Mouse (Mus musculus) retina, embryonic 14.5 days (tissue): ENCODE measurements around the gene Zfp941.
A peak's percentile ranks its signal among the peaks of the same experiment; 100 is the strongest.

Source experiments
- DNase-seq: peaks from one replicate; pipeline ENCODE4 v3.0.0-alpha.2; 2015; ENCODE audit warnings: low spot score

Gene Zfp941

DNA sequence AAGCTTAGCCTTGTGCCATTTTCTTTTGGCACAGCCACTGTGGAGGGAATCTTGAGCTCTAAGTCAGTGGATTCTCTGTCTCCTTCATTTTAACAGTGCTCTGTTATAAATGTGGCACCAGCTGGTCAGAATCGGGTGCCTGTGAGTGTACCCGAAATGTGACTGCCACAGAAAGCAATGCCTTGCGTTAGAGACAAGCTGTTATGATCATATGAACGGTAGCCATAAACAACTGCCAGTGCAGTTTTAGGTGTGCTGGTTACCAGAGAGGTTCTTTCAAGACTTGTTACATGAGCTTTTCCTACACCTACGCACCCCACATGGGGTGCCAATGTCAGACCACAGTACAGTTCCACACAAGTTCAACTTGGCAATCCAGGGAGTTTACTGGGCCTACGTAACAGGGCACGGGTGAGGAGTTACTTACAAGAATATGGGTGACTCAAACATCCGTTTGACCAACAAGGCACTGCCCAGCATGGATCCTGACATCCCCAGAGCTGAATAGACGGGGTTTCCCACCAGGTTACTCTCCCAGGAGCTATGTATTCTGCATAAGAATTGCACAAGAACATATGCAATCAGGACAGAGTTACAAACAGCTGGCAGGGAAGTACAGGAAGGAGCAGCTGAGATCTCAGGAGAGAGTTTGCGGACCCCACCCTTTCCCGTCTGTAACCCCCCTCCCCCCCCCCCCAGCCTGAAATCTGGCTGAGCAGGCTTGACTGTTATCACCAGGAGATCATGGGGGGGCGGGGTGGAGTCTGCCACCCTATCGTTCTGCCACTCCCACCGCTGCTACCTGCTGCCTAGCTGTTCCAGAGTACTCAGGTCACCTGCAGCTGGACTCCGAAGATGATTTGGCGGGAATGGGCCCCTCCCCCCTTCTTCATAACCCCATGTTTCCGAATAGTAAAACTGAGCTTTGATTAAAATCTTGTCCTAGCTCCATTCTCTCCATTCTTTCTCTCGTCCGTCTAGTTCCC, 19.1 kb upstream of the Zfp941 start:
- no peak for DNase-seq

DNA sequence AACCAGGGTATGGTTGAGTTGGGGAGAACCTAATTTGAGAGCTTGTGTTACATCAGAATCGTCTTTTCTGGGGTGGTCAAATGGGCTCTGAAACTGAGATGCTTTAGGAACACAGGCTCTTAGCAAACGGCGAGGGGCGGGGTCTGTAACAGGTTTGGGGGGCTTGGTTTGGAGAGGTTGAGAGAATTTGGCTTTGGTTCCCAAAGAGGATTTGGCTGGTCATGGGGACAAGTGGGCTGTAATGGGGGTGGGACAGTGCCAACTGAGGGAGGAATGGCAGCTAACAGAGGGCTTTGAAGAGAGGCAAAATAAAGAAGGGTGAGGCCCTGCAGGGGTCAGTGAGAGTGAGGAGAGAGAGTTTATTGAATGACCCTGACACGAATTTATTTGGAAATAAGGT, 17.6 kb upstream of the Zfp941 start:
- DNase-seq = no peak

DNA sequence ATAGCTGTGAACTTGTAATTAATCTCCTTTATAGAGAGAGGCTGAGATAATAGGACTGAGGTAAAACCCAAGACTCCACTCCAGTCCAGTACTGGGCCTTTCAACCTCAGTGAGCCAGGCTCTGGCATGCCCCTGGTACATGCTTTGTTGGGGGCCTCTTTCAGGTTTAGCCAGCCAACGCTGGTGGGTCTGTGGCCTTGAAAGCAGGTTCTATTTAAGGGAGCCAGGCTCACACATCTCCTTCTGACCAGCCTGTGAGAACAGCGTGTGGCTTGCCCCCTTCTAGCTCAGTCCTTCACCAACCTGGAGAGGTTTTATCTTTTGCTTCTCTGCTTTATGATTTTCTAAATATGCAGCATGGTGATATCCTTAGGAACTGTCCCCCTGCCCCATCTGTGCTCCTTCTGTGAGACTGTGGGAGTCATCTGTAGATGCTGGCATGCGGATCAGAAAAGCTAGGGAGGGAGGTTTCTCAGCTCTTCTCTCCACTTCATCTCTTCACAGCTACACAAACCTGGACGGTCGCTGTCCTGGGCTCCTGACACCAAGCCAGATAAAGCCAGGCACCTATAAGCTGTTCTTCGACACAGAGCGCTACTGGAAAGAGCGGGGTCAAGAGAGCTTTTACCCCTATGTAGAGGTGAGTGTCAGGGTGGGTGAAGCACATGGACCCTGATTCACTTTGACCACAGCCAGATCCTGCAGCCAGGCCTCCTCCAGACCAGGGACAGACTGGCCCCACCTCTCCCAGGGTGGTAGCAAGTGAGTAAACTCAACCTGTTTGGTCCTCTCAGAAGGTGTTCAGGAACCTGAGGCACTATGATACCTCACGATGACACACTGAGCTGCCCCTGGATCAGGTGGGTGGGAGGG, 14.5 kb upstream of the Zfp941 start:
- DNase-seq = no peak

DNA sequence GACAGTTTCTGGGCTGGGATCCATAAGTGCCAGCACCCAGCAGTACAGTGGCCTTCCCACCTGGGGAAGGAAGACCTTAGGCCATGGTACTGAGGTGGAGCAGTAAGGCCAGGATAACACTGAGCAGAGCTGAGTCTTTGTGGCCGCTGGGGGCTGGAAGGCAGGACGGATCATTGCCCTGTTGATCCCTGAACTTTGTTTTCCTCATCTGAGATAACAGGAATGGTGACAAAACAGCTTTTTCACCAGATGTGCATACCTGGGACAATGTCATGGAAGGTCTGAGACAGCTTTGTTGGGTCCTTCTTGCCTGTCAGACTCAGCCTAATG, 13.7 kb upstream of the Zfp941 start:
- no peak for DNase-seq

DNA sequence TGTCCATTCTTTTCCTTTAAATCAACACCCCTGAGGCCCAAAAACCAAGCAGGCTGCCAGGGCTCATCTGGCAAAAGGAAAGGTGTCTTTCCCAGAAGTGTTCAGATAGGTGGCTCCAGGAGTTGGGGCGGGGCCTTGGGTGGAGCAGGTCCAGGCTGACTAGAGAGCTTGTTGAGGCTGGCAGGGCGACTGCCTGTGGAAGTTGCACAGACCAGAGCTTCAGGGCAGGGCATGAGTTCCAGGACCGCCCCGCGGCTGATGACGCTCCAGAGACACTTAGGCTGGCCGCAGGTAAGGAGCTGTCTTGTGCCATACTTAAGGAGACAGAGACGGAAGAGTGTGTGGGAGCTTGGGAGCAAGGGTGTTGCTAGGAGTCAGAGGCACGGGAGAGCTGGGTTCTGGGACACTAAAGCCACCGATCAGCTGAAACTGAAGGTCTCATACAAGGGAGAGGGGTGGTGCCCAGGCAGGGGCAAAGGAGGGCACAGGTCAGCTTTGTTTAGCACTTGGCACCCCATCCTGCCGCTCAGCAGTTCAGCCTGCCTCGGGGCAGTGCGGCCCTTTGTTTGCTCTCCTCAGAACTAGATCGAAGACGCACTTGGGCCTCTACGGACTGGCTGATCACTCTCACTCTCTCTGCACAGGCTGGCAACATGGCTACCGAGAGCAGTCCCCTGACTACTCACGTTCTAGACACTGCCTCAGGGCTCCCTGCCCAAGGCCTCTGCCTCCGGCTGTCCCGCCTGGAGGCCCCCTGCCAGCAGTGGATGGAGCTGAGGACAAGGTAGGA, 13.2 kb upstream of the Zfp941 start, which contains the start of gene Urah:
Urah (plus strand) TSS at position 51 of the 790 bp plus-strand sequence.
- no peak for DNase-seq

DNA sequence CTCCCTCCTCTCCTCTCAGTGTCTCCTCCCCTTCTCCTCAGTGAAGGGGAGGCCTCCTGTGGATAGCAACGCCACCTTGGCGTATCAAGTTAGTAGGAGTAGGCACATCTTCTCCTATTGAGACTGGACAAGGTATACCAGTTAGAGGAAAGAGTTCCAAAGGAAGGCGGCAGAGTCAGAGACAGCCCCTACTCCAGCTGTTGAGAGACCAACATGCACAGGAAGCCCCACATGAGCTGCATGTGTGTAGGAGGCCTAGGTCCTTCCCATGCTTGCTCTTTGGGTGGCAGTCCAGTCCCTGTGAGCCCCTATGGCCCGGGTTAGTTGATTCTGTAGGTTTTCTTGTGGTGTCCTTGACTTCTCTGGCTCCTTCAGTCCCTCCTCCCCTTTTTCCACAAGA, 11.4 kb upstream of the Zfp941 start:
- DNase-seq = no peak

DNA sequence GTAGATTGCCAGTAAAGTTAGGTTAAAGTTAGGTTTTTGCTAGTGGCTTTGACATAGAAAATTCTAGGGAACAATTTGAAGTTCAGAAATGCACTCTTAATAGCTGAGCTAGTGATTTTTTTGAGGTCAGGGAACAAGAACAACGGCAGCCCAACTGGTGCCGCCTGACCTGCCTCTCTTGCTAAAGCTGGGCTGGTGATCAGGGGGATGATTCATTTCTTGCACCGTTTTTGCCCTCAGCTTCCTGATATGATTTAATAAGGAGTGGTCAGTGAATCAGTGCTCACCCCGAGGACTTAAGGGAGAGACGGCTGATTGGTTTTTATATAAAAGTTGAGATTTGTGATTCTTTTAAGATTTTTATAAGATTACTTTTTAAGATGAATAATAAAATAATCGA, 9.5 kb upstream of the Zfp941 start:
- no peak for DNase-seq

DNA sequence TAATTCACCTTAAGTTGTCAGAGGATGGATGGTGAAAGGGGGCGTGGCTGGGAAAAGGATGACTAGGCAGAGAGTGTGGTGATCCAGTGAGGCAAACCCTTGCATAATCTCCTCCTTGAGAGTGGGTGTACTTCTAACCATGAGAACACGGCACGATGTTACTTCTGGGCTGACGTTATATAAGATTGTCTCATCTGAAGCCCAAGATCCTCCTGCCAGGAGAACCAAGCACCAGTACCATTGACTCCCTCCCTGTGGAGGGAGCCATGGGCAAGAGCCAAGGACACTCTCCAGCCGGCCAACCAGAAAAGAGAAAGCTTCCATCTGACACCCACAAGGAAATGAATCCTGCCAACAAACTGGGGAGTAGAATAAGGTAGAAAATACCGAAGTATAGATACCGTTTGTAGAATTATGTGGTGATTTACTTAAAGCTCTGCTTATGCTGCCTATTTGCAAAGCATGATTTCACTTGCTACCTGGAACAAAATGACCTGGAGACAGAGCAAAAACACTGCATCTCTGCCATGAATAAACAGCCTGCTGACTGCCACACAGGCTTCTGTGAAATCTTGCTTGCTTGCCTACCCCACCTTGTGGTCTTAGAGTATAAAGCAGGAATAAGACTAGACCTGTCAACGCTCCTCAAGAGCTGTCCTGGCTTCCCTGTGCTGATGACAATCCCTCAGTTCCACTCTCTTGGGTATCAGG, 6.3 kb upstream of the Zfp941 start:
- peak; percentile 66 for DNase-seq

DNA sequence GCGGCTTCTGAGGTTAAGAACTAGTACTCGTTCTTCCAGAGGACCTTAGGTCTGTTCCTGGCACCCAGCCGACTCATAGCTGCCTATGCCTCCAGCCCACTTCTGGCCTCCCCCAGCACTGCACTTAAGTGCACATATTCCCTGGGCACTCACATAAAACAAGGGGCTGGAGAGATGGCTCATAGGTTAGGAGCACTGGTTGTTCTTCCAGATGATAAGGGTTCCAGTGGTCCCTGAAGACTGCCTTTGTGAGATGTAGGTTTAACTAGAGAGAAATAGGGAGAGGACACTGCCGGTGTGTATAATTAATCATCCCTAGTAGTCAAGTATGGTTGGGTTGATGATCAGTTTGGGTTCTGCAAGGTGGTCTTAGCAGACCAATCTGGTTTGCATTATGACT, 753 bp upstream of the Zfp941 start:
- DNase-seq = no peak

DNA sequence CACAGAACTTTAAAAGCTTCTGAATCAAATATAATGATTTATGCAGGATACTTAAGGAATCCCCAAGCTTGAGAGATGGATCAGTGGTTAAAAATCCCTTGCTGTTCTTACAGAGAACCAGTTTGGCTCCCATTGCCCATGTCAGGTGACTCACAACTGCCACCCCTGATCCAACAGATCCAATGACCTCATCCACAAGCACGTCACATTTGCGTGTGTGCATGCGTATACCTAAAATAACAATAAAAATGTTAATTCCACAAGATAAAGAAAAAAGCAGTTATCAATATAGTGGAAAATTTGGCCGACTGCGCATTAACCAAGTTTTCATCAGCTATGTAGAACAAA, 699 bp downstream of the Zfp941 start:
- no peak for DNase-seq

DNA sequence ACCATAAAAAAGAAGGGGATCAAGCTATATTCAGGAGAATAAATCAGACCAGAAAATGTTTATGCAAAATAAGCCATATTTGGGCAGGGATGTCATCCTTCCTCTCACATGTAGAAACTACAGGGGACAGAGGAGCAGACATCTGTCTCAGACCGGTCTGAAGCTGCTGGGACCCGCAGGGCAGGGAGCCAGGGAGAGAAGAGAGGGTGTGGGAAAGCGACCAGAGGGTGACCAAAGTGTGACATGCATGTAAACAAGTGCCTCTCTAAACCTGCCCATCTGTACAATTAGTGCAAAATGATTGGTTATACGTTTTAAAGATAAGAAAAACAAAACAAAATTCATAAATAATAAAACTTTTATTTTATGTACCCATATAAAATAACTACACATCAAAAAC, 1.8 kb downstream of the Zfp941 start:
- no peak for DNase-seq

DNA sequence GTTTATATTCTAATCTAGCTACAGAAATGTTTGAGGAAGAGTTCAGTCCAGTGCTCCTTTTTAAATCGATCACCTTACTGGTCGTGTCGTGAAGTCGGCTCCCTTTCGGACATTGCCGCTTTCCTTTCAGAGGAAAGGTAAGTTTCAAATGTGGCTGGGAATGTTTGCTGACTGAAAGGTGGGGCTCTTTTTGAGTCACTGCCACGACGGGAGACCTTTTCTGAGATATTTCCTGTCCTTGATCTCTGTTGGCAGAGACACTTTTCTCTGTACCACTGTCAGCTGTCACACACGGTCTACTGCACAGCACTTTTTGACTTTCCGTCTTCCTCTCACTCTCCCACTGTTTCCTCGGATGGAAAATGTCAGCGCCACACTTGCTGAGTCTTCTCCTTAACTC, 9.1 kb downstream of the Zfp941 start:
- DNase-seq = no peak

DNA sequence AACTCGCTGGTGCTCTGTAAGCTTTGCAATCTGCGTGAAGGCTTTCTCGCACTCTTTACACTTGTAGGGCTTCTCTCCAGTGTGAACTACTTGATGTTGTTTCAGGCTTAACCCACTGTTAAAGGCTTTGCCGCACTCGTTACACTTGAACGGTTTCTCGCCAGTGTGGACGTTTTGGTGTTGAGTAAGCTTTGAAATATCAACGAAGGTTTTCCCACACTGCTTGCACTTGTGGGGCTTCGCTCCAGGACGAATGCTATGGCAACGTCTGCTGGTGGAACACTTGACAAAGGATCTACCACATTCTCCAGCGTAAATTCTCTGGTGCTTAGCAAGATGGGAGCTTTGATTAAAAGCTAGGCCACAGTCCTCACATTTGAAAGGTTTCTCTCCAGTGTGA, 10.3 kb downstream of the Zfp941 start:
- DNase-seq = no peak

DNA sequence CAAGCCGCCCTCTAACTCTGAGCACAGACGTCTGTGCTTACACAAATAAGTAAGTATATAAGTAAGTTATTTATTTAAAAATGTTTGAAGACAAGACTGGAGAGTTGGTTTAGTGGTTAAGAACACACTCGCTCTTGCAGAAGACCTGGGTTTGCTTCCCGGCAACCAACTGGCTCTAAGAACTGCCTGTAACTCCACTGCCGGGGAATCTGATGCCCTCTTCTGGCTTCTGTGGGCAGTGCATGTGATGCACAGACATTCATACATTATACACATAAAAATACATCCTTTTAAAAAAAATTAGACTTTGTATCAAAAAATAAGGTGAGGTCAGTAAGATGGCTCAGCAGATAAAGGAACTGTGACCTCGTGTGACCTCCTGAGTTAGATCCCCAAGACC, 11.5 kb downstream of the Zfp941 start:
- no peak for DNase-seq

DNA sequence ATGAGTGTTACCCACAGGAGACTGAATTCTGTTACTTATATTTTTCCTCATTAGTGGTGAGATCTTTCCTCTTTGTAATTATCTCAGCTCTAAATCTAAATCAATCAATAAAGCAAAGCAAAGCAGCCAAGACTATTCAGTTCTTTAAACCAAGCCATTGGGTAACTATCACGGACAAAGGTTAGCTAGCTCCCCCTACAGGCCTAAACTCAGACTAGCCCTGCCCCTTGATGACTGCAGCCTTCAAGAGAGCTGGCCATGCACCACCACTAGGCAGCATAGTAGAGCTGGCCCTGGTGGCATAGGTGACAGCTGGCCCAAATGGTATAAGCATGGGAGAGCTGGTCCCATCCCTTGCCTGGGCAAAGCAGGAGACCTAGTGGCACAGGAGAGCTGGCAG, 16.3 kb downstream of the Zfp941 start:
- peak; percentile 53 for DNase-seq

DNA sequence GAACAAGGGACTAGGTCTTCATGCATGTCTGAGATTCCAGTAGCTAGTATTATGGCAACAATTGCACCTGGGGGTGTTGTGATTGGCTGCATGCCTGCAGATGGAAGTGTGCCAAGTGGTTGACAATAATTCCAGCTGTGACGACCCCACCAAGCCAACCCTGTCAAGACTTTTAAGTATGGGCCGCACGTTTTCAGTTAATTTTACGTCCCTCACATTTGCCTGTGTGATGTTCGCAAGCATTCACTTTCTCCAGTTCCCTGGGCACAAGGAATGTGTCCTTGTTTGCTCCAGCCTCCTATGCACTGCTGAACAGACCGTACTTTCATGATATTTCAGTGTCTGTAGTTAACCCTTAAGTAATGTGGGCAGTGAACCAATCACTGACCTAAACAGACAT, 19.3 kb downstream of the Zfp941 start:
- no peak for DNase-seq

DNA sequence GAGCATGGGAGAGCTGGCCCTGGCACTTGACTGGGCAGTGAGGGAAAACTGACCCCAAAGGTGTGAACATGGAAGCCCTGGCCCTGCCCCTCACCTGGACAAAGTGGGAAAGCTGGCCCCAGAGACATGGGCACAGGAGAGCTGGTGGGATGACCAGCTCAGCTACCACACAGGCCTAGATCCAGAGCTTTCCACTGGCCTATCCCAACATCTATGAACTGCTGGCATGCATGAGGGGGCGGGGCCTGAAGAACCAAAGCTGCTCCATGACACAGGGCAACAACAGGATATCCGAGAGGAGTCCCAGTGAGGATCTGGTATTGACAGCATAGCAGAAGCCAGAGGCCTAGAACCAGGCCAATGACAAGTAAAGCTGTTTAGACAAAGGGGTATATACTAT, 23.8 kb downstream of the Zfp941 start:
- DNase-seq = no peak

DNA sequence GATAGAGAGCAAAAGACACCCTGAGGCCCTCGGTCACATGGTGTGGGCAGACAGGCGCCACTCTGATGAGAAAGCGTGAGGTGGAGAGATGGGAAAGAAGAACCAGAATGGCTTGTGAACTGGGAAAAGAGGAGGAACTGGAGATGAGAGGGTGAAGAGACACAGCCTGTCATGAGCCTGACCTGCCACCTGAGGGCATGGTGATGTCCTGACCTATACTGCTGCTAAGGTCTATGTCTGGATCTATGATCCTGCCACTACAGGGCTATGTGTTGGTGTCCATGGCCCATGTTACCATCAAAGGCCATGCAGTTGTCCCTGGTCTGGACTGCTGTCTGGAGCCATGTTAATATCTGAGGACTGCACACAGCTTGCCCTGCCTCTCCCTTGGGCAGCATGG, 24.4 kb downstream of the Zfp941 start:
- DNase-seq = no peak

DNA sequence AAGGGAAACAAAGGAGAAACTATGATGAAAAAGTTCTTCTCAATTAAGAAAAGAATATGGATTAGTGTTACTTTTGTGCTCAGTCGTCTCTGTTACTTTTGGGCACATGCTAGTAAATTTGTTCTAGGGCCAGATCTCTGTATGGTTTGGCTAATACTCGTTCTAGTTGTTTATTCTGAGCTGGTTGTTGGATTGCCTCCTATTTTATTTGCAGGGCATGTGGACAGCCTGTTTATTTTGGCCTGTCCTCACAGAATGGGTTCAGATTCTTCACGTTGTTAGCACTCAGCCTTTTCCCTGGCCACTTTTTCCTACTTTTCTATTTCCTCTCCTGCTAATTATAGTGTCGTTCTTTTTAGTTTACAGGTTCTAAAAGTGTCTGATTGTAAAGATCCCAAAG, 28.4 kb downstream of the Zfp941 start:
- DNase-seq = no peak

DNA sequence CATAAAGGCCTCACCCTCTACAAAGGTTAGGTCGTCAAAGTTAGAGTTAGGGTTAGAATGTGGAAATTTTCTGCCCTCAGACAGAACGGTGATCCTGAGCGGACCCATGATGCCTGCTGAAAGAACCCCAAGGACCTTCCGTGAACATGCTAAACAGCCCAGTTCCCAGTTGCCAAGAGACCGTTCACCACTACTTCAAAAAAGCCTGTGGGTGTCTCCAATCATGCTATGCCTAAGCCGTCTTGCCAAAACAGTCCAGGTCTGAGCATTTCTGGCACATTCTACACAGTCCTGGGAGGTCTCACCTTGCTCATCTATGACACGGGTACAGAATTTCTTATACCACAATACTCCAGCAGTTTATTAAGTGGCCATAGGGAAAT, 33.9 kb downstream of the Zfp941 start:
- no peak for DNase-seq

DNA sequence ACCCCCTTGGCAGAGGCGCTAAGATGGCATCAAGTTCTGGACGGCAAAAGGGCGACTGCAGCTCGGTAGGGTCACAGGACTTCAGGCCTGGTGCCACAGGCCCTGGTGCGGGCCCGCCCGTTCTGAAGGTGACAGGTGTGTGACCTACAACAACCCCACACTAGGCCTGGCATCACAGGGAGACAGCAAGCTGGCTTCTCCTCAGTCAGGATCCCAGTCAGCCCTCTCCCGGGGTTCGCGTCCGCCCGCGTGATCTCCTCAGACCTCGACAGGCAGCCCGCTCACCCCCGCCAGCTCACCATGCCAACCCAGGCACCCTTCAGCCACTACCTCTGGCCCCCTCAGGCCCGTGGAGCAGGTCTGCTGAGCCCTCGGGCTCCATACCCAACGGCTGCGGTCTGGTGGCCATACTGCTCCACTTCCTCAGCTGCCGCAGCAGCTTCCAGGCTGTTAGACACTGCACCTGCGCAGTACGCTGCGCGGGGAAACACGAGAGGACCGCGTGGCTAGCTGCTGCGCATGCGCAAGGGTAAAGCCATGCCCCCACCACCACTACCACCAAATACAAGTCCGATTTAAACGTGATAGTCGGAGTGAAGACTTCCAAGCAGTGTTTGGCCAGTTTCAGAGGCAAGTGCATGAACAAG, 34.4 kb downstream of the Zfp941 start, which contains the start of gene Syce1:
Syce1 (minus strand) TSS at position 447 of the 647 bp plus-strand sequence.
- no peak for DNase-seq
